Mouse (Mus musculus) heart, embryonic 14.5 days (tissue): ENCODE results near the gene Cnn2. TPM values are rescaled to one million over a fixed set of nuclear protein-coding genes. Genes with fewer than 3 reads are reported as not detected.

Experiments
- ATAC-seq: fragments of 200-750 bp; cut with Nextera tagmentation; 2 replicates; pipeline ENCODE4 v1.8.0; 2017; ENCODE audit warnings: low read depth, moderate TSS enrichment; ENCODE audit not compliant: insufficient number of reproducible peaks, insufficient read depth, low FRiP score
- H3K27ac ChIP-seq, 2 experiments: fragments of 200-500 bp in 1 of 2; fragments of 300-500 bp in 1 of 2; sonication (generic) in 1 of 2; replicated peaks in 1 of 2; 2 replicates each; pipeline ENCODE4 v1.5.1; 2012 to 2014; ENCODE audit warnings: low read depth in 2 of 2, low read length in 2 of 2, control low read depth in 1 of 2, mild to moderate bottlenecking in 1 of 2, mixed read lengths in 1 of 2; ENCODE audit not compliant: control insufficient read depth in 1 of 2, insufficient read depth in 1 of 2
- H3K27me3 ChIP-seq: fragments of 300-500 bp; sonication (generic); 2 replicates; pipeline ENCODE4 v1.6.1; 2014; ENCODE audit warnings: mild to moderate bottlenecking, low read length, control low read depth; ENCODE audit not compliant: control insufficient read depth, insufficient read depth
- H3K36me3 ChIP-seq: fragments of 300-500 bp; sonication (generic); 2 replicates; pipeline ENCODE4 v1.6.1; 2014; ENCODE audit warnings: mild to moderate bottlenecking, control low read depth, low read length, mixed read lengths; ENCODE audit not compliant: control insufficient read depth, insufficient read depth
- H3K4me1 ChIP-seq, 2 experiments: fragments of 200-500 bp in 1 of 2; fragments of 300-500 bp in 1 of 2; sonication (generic) in 1 of 2; 2 replicates each; pipeline ENCODE4 v1.6.1; 2012 to 2014; ENCODE audit warnings: low read length in 2 of 2, control low read depth in 1 of 2, mixed read lengths in 1 of 2; ENCODE audit not compliant: control insufficient read depth in 2 of 2, insufficient read depth in 2 of 2
- H3K4me2 ChIP-seq: fragments of 300-500 bp; sonication (generic); 2 replicates; pipeline ENCODE4 v1.6.1; 2014; ENCODE audit warnings: mild to moderate bottlenecking, low read length
- H3K4me3 ChIP-seq, 2 experiments: fragments of 200-500 bp in 1 of 2; fragments of 300-500 bp in 1 of 2; sonication (generic) in 1 of 2; 2 replicates each; pipeline ENCODE4 v1.5.1; 2012 to 2014; ENCODE audit warnings: low read length in 2 of 2, mild to moderate bottlenecking in 2 of 2, control low read depth in 1 of 2, low read depth in 1 of 2, moderate library complexity in 1 of 2; ENCODE audit not compliant: control insufficient read depth in 1 of 2, insufficient read depth in 1 of 2
- H3K9ac ChIP-seq: fragments of 300-500 bp; sonication (generic); 2 replicates; pipeline ENCODE4 v1.6.1; 2014; ENCODE audit warnings: mild to moderate bottlenecking, low read length
- H3K9me3 ChIP-seq: fragments of 300-500 bp; sonication (generic); 2 replicates; pipeline ENCODE4 v1.6.1; 2016; ENCODE audit warnings: low read length, control low read depth; ENCODE audit not compliant: control insufficient read depth
- WGBS: fragments of 180-500 bp; shearing (Covaris S2); extraction: QIAGEN DNeasy Blood & Tissue Kit; methylation state at CpG from one replicate; pipeline ENCODE4 v1.1.7; 2014; 5-methylcytosine and 5-hydroxymethylcytosine counted together
- polyA plus RNA-seq: library from polyadenylated mRNA; unstranded; fragments of >200 nt; fragmentation: Nextera tagmentation; extraction: Ambion mirVana; gene quantifications from 2 replicates; pipeline ENCODE4 v1.2.1, GENCODE M21; 2014

Cnn2 gene
- polyA plus RNA-seq, 1 experiment from 2014 or later, result 265 TPM

DNA sequence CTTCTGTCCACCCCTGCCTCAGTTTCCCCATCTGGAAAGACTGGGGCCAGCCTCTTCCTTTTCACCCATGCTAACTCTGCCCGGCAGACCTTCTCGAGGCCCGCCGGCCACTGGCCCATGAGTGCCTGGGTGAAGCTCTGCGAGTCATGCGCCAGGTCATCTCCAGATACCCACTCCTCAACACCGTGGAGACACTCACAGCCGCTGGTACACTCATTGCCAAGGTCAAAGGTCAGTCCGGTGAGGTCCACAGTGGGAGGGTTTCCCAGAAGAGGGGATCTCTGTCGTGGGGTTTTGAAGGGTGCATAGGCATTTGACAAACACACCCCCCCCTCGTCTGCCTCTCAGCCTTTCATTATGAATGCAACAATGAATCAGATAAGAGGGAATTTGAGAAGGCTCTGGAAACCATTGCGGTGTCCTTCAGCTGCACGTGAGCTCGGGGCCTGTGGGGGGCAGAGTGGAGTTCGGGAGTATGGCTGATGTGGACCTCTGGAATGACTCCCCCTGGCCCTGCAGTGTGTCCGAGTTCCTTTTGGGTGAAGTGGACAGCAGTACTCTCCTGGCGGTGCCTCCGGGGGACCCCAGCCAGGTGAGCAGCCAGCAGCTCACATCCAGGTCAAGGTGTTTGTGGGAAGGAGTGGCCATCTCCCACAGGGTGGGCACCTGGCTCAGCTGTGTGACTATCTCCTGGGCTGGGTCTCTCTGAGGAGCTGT, 32.4 kb downstream of the Cnn2 start:
- Histone ChIP-seq H3K27me3 (0 out of 2 replicates have a peak, but pooled peaks cover under 1% of the 10 kb centered on the region), H3K9ac (no peak overlapping the region)

GRCm38 (mm10) chr10:80021320-80021641, 32.9 kb downstream of the Cnn2 start:
- ATAC-seq, result no peak
- Histone ChIP-seq H3K4me2 (no peak overlapping the region), H3K36me3 (no peaks in the 10 kb centered on the region), H3K27ac (no peak overlapping the region), H3K9me3 (no peaks in the 10 kb centered on the region), H3K9ac (no peak overlapping the region), H3K27me3 (no peaks in the 10 kb centered on the region), H3K4me1 (peaks cover 13 to 15% of the 10 kb centered on the region in 2 experiments; a peak in 3 of 4 replicates), H3K4me3 (no peak overlapping the region)
- WGBS, result 91% methylated on average over 13 of the region's 13 CpGs

More for the DNA sequence above, 32.4 kb downstream of the Cnn2 start:
- Histone ChIP-seq H3K4me3 (no peak overlapping the region), H3K4me1 (peaks cover 13 to 15% of the 10 kb centered on the region in 2 experiments; a peak in 3 of 4 replicates), H3K4me2 (peak overlapping the region; percentile 56; the same call in 1 of the 2 replicates), H3K36me3 (no peaks in the 10 kb centered on the region), H3K27ac (no peak overlapping the region), H3K9me3 (no peaks in the 10 kb centered on the region)
- 77% methylated on average over 18 of the region's 18 CpGs for WGBS
- no peak for ATAC-seq

DNA sequence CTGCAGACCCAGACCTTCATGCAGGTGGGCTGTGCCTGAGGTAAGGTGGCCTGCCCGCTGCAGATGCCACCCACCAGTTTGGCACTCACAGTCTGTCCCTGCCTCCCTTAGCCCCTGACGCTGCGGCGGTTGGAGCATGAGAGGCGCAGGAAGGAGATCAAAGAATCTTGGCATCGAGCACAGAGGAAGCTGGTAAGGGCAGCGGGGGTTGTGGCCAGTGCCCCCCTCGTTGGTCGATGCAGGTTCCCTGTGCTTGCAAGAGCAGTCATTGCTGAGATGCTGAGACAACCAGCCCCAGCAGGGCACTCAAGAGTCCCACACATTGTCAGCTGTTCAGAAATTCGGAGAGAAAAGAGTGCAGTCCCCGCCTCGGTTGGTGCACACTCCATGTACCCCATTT, 33.8 kb downstream of the Cnn2 start:
- Histone ChIP-seq H3K36me3 (no peaks in the 10 kb centered on the region; the same call in 1 of the 2 replicates), H3K4me1 (peaks cover 13 to 15% of the 10 kb centered on the region in 2 experiments; a peak in 3 of 4 replicates)
- 85% methylated on average over 12 of the region's 12 CpGs for WGBS

GRCm38 (mm10) chr10:80022806-80023205, 34.4 kb downstream of the Cnn2 start:
- H3K4me3 ChIP-seq, result no peak overlapping the region
- peaks cover 3% of the 10 kb centered on the region; the same call in 1 of the 2 replicates for H3K36me3 ChIP-seq
- H3K9me3 ChIP-seq, result no peaks in the 10 kb centered on the region
- WGBS, result 93% methylated on average over 8 of the region's 8 CpGs
- H3K9ac ChIP-seq, result no peak overlapping the region
- no peaks in the 10 kb centered on the region for H3K27me3 ChIP-seq
- peaks cover 13 to 15% of the 10 kb centered on the region in 2 experiments; a peak in 3 of 4 replicates for H3K4me1 ChIP-seq
- no peak overlapping the region for H3K4me2 ChIP-seq
- no peak overlapping the region for H3K27ac ChIP-seq
- ATAC-seq, result no peak

More for the DNA sequence above, 33.8 kb downstream of the Cnn2 start:
- no peak overlapping the region for H3K27ac ChIP-seq
- H3K9me3 ChIP-seq, result no peaks in the 10 kb centered on the region
- H3K9ac ChIP-seq, result no peak overlapping the region
- H3K27me3 ChIP-seq, result no peaks in the 10 kb centered on the region
- ATAC-seq, result no peak
- H3K4me2 ChIP-seq, result no peak overlapping the region
- H3K4me3 ChIP-seq, result no peak overlapping the region

DNA sequence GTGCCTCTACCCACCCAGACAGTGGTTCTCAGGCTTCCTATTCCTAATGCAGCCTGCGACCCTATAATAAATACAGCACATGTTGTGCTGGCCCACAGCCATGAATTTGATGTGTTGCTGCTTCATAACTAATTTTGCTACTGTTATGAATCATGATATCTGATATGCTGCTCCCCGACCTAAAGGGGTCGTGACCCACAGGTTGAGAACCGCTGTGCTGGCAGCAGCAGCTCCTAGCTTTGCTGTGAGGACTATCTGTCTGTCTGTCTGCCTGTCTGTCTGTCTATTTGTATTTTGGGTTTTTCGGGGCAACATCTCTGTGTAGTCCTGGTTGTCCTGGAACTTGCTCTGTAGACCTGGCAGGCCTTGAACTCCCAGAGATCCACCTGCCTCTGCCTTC, 35.4 kb downstream of the Cnn2 start:
- no peak overlapping the region for H3K27ac ChIP-seq
- no peak overlapping the region for H3K9ac ChIP-seq
- peaks cover 4% of the 10 kb centered on the region; the same call in 1 of the 2 replicates for H3K36me3 ChIP-seq
- ATAC-seq, result no peak
- WGBS, result 84% methylated on average over 5 of the region's 5 CpGs
- peaks cover 9 to 12% of the 10 kb centered on the region in 2 experiments; a peak in 3 of 4 replicates for H3K4me1 ChIP-seq
- H3K27me3 ChIP-seq, result no peaks in the 10 kb centered on the region
- H3K4me3 ChIP-seq, result no peak overlapping the region
- no peaks in the 10 kb centered on the region for H3K9me3 ChIP-seq
- H3K4me2 ChIP-seq, result no peak overlapping the region

DNA sequence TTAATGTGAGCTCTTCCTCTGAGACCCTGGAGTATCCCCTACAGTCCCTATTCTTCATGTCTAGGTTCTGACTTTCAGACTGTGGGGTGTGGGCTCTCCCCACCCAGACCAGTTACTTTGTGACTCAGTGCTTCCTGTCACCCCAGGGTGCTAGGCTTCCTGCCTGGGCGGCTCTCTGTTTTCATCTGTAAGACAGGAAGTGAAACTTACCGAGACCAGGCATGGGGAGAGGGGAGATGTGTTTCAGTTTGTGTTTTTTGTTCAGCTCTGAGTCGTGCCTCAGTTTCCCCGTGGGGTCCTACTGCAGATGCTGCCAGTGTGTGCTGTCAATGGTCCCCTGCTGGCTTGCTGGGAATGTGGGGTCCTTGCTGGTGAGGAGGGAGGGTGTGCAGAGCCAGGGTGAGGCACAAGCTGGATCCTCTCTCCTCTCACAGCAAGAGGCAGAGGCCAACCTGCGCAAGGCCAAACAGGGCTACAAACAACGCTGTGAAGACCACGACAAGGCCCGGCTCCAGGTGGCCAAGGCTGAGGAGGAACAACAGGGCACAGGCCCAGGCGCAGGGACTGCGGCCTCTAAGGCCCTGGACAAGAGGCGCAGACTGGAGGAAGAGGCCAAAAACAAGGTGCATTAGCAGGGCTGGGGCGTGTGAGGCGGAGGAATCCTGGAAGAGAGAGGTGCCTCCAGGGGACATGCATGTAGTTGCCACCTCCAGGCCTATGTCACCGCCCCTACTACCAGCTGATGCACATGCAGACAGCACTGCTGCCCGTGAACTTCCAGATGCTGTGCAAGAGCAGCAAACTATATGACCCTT, 36.1 kb downstream of the Cnn2 start:
- Histone ChIP-seq H3K27ac (no peak overlapping the region), H3K4me1 (peaks cover 2 to 6% of the 10 kb centered on the region in 2 experiments; a peak in 3 of 4 replicates), H3K9me3 (no peaks in the 10 kb centered on the region), H3K27me3 (no peaks in the 10 kb centered on the region), H3K4me3 (no peak overlapping the region), H3K36me3 (peaks cover 4% of the 10 kb centered on the region; the same call in 1 of the 2 replicates), H3K9ac (no peak overlapping the region), H3K4me2 (no peak overlapping the region)
- ATAC-seq, result no peak
- WGBS, result 76% methylated on average over 15 of the region's 15 CpGs

DNA sequence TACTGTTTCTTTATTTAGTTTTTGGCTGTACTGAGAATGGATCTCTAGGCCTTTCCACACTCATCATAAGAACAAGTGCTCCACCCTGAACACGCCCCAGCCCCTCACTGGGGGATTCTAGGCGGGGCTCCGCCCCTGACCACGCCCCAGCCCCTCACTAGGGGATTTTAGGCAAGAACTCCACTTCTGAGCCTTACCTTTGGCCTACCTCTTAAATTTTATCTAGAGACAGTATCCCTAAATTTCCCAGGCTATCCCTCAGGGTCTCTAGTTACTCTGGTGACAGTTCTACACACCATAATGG, 36.6 kb downstream of the Cnn2 start:
- H3K9ac ChIP-seq, result no peak overlapping the region
- no peak overlapping the region for H3K27ac ChIP-seq
- peaks cover 4% of the 10 kb centered on the region; the same call in 1 of the 2 replicates for H3K36me3 ChIP-seq
- H3K4me3 ChIP-seq, result no peak overlapping the region
- H3K4me2 ChIP-seq, result no peak overlapping the region
- H3K27me3 ChIP-seq, result no peaks in the 10 kb centered on the region
- no peak for ATAC-seq
- H3K4me1 ChIP-seq, result peaks cover 0 to under 1% of the 10 kb centered on the region in 2 experiments; a peak in 1 of 4 replicates
- no peaks in the 10 kb centered on the region for H3K9me3 ChIP-seq
- 55% methylated on average over 4 of the region's 4 CpGs for WGBS
